Mouse (Mus musculus): Measurements from ENCODE around the gene Acot8.

Gene Acot8

GRCm38 (mm10) chr2:164781876-164782275 lies 22.8 kb downstream of the Acot8 start:
- no peak for DNase-seq (ENCODE audit: low spot score)

GRCm38 (mm10) chr2:164779481-164780086 lies 25.1 kb downstream of the Acot8 start, which contains the start of gene Tnnc2:
TSS of gene Tnnc2 (minus strand) at chr2:164779967.
- DNase-seq (ENCODE audit: low spot score) = no peak

DNA sequence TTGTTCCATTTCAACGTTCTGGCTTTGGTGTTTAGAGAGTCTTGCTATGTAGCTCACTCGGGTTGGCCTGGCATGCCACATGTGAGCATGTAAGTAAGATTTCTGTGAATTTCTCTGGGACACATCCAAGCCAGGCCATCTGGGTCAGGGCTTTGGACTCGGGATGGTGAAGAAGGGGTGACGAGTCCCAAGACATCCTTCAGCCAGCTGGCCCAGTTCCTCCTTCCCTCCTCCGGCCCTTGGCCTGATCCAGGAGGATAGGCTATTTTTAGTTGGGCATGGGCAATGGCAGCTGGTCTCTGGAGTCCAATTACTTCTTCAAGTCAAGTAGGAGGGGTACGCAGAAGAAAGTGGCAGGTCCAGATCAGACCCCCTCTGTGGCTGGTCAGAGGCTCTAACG lies 25.9 kb downstream of the Acot8 start:
- peak; percentile 88 for DNase-seq (ENCODE audit: low spot score)

DNA sequence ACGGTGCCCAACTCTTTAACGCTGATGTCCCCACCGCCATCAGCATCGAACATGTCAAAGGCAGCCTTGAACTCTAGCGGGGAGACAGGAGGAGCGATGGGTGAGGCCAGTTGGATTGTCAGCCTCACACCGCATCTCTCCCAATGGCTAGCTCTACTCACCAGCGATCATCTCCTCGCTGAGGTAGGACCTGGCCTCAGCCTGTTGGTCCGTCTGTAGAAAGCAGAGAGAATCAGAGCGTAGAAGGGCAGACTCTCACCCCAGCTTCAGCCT lies 26.7 kb downstream of the Acot8 start:
- no peak for DNase-seq (ENCODE audit: low spot score)

DNA sequence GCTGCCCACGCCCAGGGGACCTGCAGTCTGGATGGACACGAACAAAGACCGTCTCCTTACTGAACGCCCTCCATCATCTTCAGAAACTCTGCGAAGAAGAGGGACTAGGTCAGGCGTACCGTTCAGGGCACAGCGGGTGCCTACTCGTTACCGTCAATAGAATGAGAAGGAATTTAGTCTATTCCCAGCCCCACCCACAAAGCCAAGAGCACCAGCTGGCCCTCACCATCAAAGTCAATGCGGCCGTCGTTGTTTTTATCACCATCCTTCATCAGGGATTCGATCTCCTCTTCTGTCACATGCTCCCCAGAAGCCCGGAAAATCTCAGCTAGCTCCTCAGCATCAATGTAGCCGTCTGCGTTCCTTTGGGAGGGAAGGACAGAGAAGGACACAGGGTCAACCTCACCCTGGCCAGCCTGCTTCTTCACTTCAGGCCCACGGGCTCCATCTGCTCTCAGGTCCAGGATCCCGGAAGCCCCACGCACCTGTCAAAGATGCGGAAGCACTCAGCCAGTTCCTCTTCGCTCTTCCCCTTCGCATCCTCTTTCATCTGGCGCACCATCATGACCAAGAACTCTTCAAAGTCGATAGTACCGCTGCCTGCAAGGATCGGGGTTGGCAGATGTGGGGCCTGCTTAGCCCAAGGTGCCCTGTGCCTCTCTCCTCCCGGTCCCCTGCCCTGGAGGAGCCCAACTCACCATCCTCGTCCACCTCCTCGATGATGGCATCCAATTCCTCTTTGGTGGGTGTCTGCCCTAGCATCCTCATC lies 27.3 kb downstream of the Acot8 start:
- no peak for DNase-seq (ENCODE audit: low spot score)

GRCm38 (mm10) chr2:164776801-164777200 lies 27.9 kb downstream of the Acot8 start:
- no peak for DNase-seq (ENCODE audit: low spot score)

GRCm38 (mm10) chr2:164776130-164776529 lies 28.6 kb downstream of the Acot8 start:
- no peak for DNase-seq (ENCODE audit: low spot score)

DNA sequence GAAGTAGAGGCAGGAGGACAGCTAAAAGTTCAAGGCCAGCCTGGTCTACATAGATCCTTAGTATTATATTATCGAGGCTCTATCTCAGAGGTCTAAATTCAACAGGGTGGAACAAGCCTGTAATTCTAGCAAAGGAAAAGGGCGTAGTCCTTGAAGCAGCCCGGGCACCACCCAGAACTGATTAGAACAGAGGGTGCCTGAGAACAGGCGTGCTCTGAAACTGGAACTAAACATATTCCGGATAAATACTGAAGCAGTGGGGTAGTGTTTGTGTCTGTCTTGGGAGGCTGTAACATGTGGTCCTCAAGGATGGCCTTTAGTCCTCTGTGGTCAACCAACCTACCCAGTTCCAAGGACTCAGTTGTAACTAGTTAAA lies 30.7 kb downstream of the Acot8 start:
- no peak for DNase-seq (ENCODE audit: low spot score)

- no peak for DNase-seq (ENCODE audit: low spot score)
Measured at GRCm38 (mm10) chr2:164773229-164773988, 31.3 kb downstream of the Acot8 start.

GRCm38 (mm10) chr2:164771123-164771522 lies 33.6 kb downstream of the Acot8 start:
- DNase-seq (ENCODE audit: low spot score) = no peak

GRCm38 (mm10) chr2:164770279-164770678 lies 34.4 kb downstream of the Acot8 start:
- no peak for DNase-seq (ENCODE audit: low spot score)

- peak; percentile 99 for DNase-seq (ENCODE audit: low spot score)
Measured at GRCm38 (mm10) chr2:164769258-164770037, 35.2 kb downstream of the Acot8 start, which contains the start of gene Ube2c. TSS of gene Ube2c (plus strand) at chr2:164769898.

DNA sequence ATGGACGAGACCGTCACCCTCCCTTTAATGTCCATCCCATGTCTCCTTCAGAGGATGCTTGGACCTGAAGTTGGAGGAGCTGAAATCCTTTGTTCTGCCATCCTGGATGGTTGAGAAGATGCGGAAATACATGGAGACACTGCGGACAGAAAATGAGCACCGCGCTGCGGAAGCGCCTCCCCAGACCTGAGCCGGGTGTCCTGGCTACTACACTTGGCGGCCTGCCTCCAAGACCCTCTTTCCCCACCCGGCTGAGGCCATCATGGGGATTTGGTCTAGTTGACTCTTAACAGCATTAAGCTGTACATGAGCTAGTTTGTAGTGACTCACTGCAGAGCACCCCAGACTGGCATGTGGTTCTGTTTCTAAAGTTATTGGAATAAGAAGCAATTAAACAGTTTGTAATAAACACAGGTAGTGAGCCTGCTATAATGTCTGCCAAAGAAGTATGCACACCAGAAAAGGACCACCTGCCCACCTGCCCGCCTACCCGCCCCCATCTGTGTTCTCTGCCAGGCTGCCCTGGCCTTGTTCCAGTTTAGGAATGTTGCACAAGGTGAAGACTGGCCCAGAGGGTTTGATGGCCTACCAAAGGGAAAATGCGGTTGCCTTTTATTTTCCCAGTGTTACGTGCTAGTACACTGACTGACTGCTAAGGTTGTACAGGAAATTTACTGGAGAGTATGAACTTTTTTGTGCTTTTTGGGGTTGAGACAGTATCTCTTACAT lies 36.7 kb downstream of the Acot8 start:
- no peak for DNase-seq (ENCODE audit: low spot score)

DNA sequence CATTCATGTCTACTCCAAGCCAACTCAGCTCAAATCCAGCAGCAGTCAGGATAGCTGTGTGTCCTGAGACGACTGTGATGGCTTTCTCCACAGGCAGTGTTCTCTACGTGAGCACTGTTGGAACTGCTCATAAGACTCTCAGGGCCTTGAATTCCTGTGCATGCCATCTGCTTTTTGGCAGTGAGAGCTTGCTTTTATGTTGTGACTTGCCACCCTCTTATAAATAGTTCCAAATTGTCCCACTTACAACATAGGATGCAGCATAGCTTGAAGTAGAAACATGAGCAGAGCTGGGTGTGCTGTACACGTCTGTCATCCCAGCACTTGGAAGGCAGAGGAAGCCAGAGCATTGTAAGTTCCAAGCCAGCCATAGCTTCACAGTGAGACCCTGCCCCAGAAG lies 38.8 kb downstream of the Acot8 start:
- no peak for DNase-seq (ENCODE audit: low spot score)

GRCm38 (mm10) chr2:164762593-164762992 lies 42.1 kb downstream of the Acot8 start:
- no peak for DNase-seq (ENCODE audit: low spot score)

DNA sequence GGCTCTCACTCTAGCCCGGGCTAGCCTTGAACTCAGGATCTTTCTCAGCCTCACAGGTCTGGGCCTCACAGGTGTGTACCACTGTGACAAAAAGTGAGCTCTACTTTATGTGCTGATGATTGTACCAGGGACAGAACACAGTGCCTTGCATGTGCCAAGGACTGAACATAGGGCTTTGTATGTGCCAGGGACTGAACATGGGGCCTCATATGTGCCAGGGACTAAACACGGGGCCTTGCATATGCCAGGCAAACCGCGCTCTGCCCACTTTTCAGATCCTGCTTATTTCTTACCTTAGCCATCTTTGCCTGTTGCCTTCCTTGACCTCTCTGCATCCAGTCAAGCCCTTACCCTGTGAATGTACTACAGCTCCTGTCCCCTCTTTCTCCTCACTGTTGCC lies 42.7 kb downstream of the Acot8 start:
- DNase-seq (ENCODE audit: low spot score) = no peak

GRCm38 (mm10) chr2:164761502-164761901 lies 43.2 kb downstream of the Acot8 start:
- DNase-seq (ENCODE audit: low spot score) = no peak

DNA sequence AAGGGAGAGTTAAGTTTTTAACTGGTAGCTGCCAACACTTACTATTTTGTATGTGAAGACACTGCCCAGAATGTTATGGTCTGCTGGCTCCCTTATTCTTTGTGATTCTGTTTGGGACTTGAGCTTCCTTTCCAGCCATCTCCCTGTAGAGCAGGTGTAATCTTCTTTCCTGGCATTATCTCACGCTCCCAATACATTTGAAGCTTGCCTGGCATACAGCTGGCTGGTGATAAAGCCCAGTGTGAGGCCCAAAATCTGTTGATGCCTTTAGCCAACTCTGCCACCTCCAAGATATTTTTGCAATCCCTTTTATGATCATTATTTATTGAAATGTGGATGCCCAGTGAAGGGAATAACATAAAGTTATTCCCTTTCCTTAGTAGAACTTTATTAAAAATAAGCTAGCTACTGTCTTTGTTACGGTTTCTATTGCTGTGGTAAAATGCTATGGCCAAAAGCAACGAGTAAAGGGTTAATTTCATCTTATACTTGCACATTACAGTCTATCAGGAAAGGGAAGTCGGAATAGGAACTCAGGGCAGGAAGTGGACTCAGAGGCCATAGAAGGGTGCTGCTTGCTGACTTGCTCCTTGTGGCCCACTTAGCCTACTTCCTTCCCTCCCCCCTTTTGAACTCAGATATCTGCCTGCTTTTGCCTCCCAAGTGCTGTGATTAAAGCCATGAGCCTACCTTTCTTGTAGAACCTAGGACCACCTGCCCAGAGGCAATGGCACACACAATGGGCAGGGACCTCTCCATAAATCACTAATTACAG lies 44.4 kb downstream of the Acot8 start:
- DNase-seq (ENCODE audit: low spot score) = no peak

- no peak for DNase-seq (ENCODE audit: low spot score)
Measured at GRCm38 (mm10) chr2:164758692-164759091, 46.0 kb downstream of the Acot8 start.

- DNase-seq (ENCODE audit: low spot score) = no peak
Measured at GRCm38 (mm10) chr2:164757841-164758240, 46.8 kb downstream of the Acot8 start.

GRCm38 (mm10) chr2:164754800-164755199 lies 49.9 kb downstream of the Acot8 start:
- no peak for DNase-seq (ENCODE audit: low spot score)

Data from adipocyte (in vitro differentiated cells).